Mouse (Mus musculus) liver, embryonic 15.5 days (tissue): ENCODE measurements around the gene Serinc2. TPM values are rescaled to one million over a fixed set of nuclear protein-coding genes. Genes with fewer than 3 reads are reported as not detected.

Source experiments
- ATAC-seq: fragments of 200-750 bp; cut with Nextera tagmentation; 2 replicates; pipeline ENCODE4 v1.8.0; 2017; ENCODE audit warnings: moderate number of reproducible peaks, mild to moderate bottlenecking, moderate library complexity; ENCODE audit not compliant: insufficient read depth
- H3K27ac ChIP-seq: fragments of 300-500 bp; sonication (generic); replicated peaks from 2 replicates; pipeline ENCODE4 v1.5.1; 2015; ENCODE audit warnings: mild to moderate bottlenecking, inconsistent platforms
- H3K27me3 ChIP-seq: fragments of 300-500 bp; sonication (generic); 2 replicates; pipeline ENCODE4 v1.6.1; 2015; ENCODE audit warnings: mild to moderate bottlenecking, inconsistent platforms
- H3K36me3 ChIP-seq: fragments of 300-500 bp; sonication (generic); replicated peaks from 2 replicates; pipeline ENCODE4 v1.6.1; 2015; ENCODE audit warnings: moderate library complexity, mild to moderate bottlenecking, inconsistent platforms
- H3K4me1 ChIP-seq: fragments of 300-500 bp; sonication (generic); replicated peaks from 2 replicates; pipeline ENCODE4 v1.6.1; 2015; ENCODE audit warnings: inconsistent platforms
- H3K4me2 ChIP-seq: fragments of 300-500 bp; sonication (generic); 2 replicates; pipeline ENCODE4 v1.6.1; 2015; ENCODE audit warnings: moderate library complexity, mild to moderate bottlenecking, inconsistent platforms
- H3K4me3 ChIP-seq: fragments of 300-500 bp; sonication (generic); replicated peaks from 2 replicates; pipeline ENCODE4 v1.5.1; 2015; ENCODE audit warnings: mild to moderate bottlenecking, inconsistent platforms
- H3K9ac ChIP-seq: fragments of 300-500 bp; sonication (generic); 2 replicates; pipeline ENCODE4 v1.6.1; 2015; ENCODE audit warnings: moderate library complexity, mild to moderate bottlenecking, inconsistent platforms
- H3K9me3 ChIP-seq: fragments of 300-500 bp; sonication (generic); replicated peaks from 2 replicates; pipeline ENCODE4 v1.6.1; 2016; ENCODE audit warnings: inconsistent platforms
- WGBS: fragments of 180-500 bp; shearing (Covaris S2); methylation state at CpG from one replicate; pipeline ENCODE4 v1.1.7; 2015; ENCODE audit warnings: mixed read lengths; ENCODE audit not compliant: insufficient replicate concordance; 5-methylcytosine and 5-hydroxymethylcytosine counted together
- polyA plus RNA-seq: library from polyadenylated mRNA; unstranded; fragments of >200 nt; fragmentation: Nextera tagmentation; extraction: Ambion mirVana; gene quantifications from 2 replicates; pipeline ENCODE4 v1.2.1, GENCODE M21; 2015

Serinc2 gene
- polyA plus RNA-seq, 1 experiment from 2014 or later, result 1.3 TPM

GRCm38 (mm10) chr4:130236361-130236760 is 42.6 kb downstream of the Serinc2 start:
- no peak overlapping the region for H3K4me3 ChIP-seq
- H3K4me1 ChIP-seq, result 0 out of 2 replicates have a peak, but pooled peaks cover 2% of the 10 kb centered on the region
- 40% methylated on average over 8 of the region's 8 CpGs for WGBS
- no peaks in the 10 kb centered on the region for H3K27me3 ChIP-seq
- H3K36me3 ChIP-seq, result no peaks in the 10 kb centered on the region
- H3K9me3 ChIP-seq, result no peaks in the 10 kb centered on the region
- H3K4me2 ChIP-seq, result no peak overlapping the region
- ATAC-seq, result no peak
- no peak overlapping the region for H3K9ac ChIP-seq
- no peak overlapping the region for H3K27ac ChIP-seq

DNA sequence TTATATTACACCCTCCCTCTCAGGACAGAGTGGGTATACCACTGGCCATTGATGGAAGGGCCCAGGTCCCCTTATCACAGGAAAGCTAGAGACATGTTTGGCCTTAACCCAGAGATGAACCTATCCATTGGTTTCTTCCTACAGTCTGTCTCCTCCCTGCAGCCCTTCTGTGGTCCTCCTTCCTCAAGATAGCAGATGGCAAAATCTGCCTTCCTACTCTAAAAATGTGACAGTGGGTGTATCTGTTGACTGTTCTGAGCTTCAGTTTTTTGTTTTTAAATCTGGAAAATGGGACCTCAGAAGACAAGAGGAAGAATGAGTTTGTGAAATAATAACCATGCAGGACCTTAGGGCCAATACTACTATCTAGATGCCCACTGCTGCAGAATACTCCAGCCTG is 54.9 kb downstream of the Serinc2 start:
- no peaks in the 10 kb centered on the region for H3K9me3 ChIP-seq
- no peak for ATAC-seq
- H3K27ac ChIP-seq, result no peak overlapping the region
- H3K27me3 ChIP-seq, result peaks cover 32% of the 10 kb centered on the region
- no peak overlapping the region for H3K4me2 ChIP-seq
- H3K4me1 ChIP-seq, result no peaks in the 10 kb centered on the region
- no peak overlapping the region for H3K4me3 ChIP-seq
- no peak overlapping the region for H3K9ac ChIP-seq
- no peaks in the 10 kb centered on the region for H3K36me3 ChIP-seq

GRCm38 (mm10) chr4:130222179-130222578 is 56.8 kb downstream of the Serinc2 start, which contains the start of gene Gm853:
Gm853 (minus strand) TSS chr4:130222401.
- Histone ChIP-seq H3K36me3 (no peaks in the 10 kb centered on the region), H3K4me3 (no peak within 1 kb of the TSS), H3K4me2 (no peak within 1 kb of the TSS), H3K27me3 (peaks cover 34% of the 10 kb centered on the region), H3K4me1 (no peaks in the 10 kb centered on the region), H3K27ac (no peak within 1 kb of the TSS), H3K9me3 (no peaks in the 10 kb centered on the region), H3K9ac (no peak within 1 kb of the TSS)
- ATAC-seq, result no peak
- 43% methylated on average over 4 of the region's 4 CpGs for WGBS

DNA sequence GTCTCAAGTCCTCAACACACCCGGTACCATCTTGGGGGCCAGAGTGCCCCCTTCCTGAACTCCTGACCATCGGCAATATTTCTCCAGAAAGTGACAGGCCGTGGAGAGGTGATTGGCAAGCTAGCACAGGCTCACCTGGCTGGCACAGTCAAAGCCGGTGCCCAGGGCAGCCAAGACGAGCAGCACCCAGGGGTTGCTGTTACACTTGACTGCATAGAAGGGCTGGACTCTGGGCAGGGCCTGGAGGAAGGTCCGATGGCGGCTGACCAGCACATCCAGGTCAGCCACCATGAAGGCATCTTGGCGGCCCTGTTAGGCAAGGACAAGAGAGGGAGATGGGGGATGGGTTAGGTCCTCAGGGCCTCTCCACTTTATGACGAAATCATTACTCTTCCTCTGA is 58.8 kb downstream of the Serinc2 start:
- no peak overlapping the region for H3K4me3 ChIP-seq
- H3K4me1 ChIP-seq, result peaks cover 3% of the 10 kb centered on the region; the same call in 1 of the 2 replicates
- no peaks in the 10 kb centered on the region for H3K36me3 ChIP-seq
- no peaks in the 10 kb centered on the region for H3K9me3 ChIP-seq
- H3K27ac ChIP-seq, result no peak overlapping the region
- no peak overlapping the region for H3K9ac ChIP-seq
- ATAC-seq, result no peak
- peaks cover 34% of the 10 kb centered on the region for H3K27me3 ChIP-seq
- WGBS, result 46% methylated on average over 9 of the region's 9 CpGs
- no peak overlapping the region for H3K4me2 ChIP-seq

DNA sequence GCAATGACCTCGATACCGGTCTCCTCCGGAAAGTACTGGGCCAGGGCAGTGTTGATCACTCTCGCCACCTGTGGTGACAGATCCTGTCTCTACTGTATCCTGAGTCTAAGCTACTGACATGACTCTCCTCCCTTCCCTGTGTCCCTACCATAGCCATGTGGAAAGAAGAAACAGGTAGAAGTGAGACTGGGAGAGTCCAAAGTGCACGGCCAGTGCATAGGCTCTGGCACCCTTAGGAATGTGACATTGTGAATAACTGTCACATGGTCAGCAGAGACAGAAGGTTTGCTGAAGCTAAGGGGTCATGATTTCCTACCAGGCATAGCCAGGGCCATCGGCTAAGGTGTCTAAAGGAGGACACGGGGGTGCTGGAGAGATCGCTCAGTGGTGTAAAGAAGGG is 63.6 kb downstream of the Serinc2 start:
- Histone ChIP-seq H3K9me3 (no peaks in the 10 kb centered on the region), H3K9ac (no peak overlapping the region), H3K27ac (no peak overlapping the region), H3K4me3 (no peak overlapping the region), H3K4me2 (no peak overlapping the region), H3K36me3 (no peaks in the 10 kb centered on the region), H3K4me1 (peaks cover 44% of the 10 kb centered on the region), H3K27me3 (peaks cover 10% of the 10 kb centered on the region; the same call in 1 of the 2 replicates)
- WGBS, result 72% methylated on average over 8 of the region's 8 CpGs
- no peak for ATAC-seq

- ATAC-seq, result peak; percentile 72
- Histone ChIP-seq H3K27me3 (0 out of 2 replicates have a peak, but pooled peaks cover under 1% of the 10 kb centered on the region), H3K4me2 (peak overlapping the region; percentile 39), H3K36me3 (no peaks in the 10 kb centered on the region), H3K9me3 (no peaks in the 10 kb centered on the region), H3K4me3 (no peak overlapping the region), H3K9ac (no peak overlapping the region), H3K27ac (peak overlapping the region; percentile 68), H3K4me1 (peaks cover 44% of the 10 kb centered on the region)
- 45% methylated on average over 10 of the region's 10 CpGs for WGBS
Observed at GRCm38 (mm10) chr4:130213857-130214256, 65.1 kb downstream of the Serinc2 start.

GRCm38 (mm10) chr4:130213197-130213596 is 65.8 kb downstream of the Serinc2 start:
- peak; percentile 43; the same call in 1 of the 2 replicates for ATAC-seq
- 52% methylated on average over 4 of the region's 4 CpGs for WGBS
- peak overlapping the region; percentile 39; the same call in 1 of the 2 replicates for H3K4me2 ChIP-seq

DNA sequence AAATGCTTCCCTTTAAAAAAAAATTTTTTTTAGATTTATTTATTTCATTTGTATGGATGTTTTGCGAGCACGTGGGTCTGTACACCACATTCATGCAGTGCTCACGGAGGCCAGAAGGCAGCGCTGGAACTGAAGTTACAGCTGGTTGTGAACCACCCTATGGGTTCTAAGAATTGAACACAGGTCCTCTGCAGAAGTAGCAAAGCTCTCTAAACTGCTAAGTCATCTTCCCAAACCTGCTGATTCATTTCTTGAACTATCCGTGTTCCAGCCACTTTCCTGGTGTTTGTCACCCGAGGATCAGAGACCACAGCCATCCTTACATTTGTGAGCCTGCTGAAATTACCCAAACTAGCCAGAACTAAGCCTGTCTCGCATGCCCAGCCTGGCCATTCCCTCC is 66.6 kb downstream of the Serinc2 start:
- Histone ChIP-seq H3K27ac (peak overlapping the region; percentile 42), H3K4me3 (no peak overlapping the region), H3K9me3 (no peaks in the 10 kb centered on the region), H3K4me2 (no peak overlapping the region), H3K9ac (no peak overlapping the region), H3K27me3 (no peaks in the 10 kb centered on the region), H3K4me1 (peaks cover 44% of the 10 kb centered on the region), H3K36me3 (no peaks in the 10 kb centered on the region)
- 56% methylated on average over 7 of the region's 7 CpGs for WGBS
- ATAC-seq, result no peak

More at GRCm38 (mm10) chr4:130213197-130213596, 65.8 kb downstream of the Serinc2 start:
- Histone ChIP-seq H3K36me3 (no peaks in the 10 kb centered on the region), H3K4me1 (peaks cover 44% of the 10 kb centered on the region), H3K27me3 (no peaks in the 10 kb centered on the region), H3K9ac (no peak overlapping the region), H3K9me3 (no peaks in the 10 kb centered on the region), H3K27ac (peak overlapping the region; percentile 68), H3K4me3 (no peak overlapping the region)

GRCm38 (mm10) chr4:130211870-130212269 is 67.1 kb downstream of the Serinc2 start:
- H3K27ac ChIP-seq, result peak overlapping the region; percentile 31
- no peak; the same call in 1 of the 2 replicates for ATAC-seq
- H3K9ac ChIP-seq, result no peak overlapping the region
- no peak overlapping the region for H3K4me2 ChIP-seq
- H3K9me3 ChIP-seq, result no peaks in the 10 kb centered on the region
- H3K4me1 ChIP-seq, result peaks cover 44% of the 10 kb centered on the region
- H3K27me3 ChIP-seq, result no peaks in the 10 kb centered on the region
- no peaks in the 10 kb centered on the region for H3K36me3 ChIP-seq
- 53% methylated on average over 2 of the region's 2 CpGs for WGBS
- H3K4me3 ChIP-seq, result no peak overlapping the region

Other genes with a start within 250 kb of the Serinc2 start
- gene Col16a1, start 231.4 kb downstream of the Serinc2 start, polyA plus RNA-seq, result 3.4 and 3.6 TPM in 2 replicates
- gene Pef1, start 176.6 kb downstream of the Serinc2 start, polyA plus RNA-seq, result 41.2 and 46.9 TPM in 2 replicates
- not detected in 2 replicates for gene Hcrtr1, start 139.8 kb downstream of the Serinc2 start, polyA plus RNA-seq
- 41.1 and 47.6 TPM in 2 replicates for gene Tinagl1, start 104.1 kb downstream of the Serinc2 start, polyA plus RNA-seq
- gene Gm853, start 56.8 kb downstream of the Serinc2 start, polyA plus RNA-seq, result not detected in 2 replicates
- gene Fabp3, start 29.4 kb upstream of the Serinc2 start, polyA plus RNA-seq, result 4.0 and 4.5 TPM in 2 replicates
- not detected in 2 replicates for gene Gm10570, start 29.5 kb upstream of the Serinc2 start, polyA plus RNA-seq
- 27.4 and 31.9 TPM in 2 replicates for gene Zcchc17, start 80.7 kb upstream of the Serinc2 start, polyA plus RNA-seq
- 69.1 and 70.6 TPM in 2 replicates for gene Snrnp40, start 80.9 kb upstream of the Serinc2 start, polyA plus RNA-seq